Mouse (Mus musculus): ENCODE results near the gene Hps5. TPM values are rescaled to one million over a fixed set of nuclear protein-coding genes. Genes with fewer than 3 reads are reported as not detected.
A peak's percentile ranks its signal among the peaks of the same experiment; 100 is the strongest.

Hps5 gene
- total RNA-seq, 2 experiments from 2014 or later: 14.0 to 14.2 TPM

DNA sequence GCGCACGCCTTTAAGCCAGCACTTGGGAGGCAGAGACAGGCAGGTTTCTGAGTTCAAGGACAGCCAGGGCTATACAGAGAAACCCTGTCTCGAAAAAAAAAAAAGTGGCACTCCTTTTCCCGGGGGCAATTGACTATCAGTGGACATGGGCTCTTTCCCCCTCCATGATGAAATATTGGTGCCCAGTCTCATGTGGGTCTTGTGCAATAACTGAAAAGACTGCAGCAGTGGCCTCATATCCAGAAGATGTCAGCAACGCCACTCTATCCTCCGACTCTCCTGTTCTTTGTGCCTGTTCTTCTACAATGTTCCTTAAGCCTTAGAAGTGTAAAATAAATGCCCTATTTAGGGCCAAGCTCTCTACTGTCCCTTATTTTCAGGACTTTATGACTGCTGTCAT, 14.5 kb upstream of the Hps5 start:
- TF ChIP-seq CTCF (conservative IDR thresholded peaks at IDR 0.05): no peak
- DNase-seq (ENCODE audit: low spot score in 2 of 2): no peak
- H3K4me3 ChIP-seq: no peak overlapping the region
- H3K27ac ChIP-seq: no peak overlapping the region

DNA sequence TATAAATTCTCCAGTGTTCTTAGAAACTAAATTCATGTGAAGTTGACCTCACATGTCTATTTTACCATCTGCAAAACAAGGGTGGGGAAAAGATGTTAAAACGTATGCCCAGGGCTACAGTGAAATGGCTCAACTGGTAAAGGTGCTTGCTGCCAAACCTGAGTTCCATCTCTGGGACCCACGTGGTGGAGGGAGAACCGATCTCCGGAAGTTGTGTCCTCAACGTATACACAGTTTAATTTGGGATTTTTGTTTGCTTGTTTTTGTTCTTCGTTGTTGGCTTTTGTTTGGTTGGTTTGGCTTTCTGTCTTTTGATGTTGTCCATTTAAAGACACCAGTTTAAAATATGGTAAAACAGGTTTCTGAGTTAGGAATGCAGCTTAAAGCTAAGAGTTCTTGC, 915 bp upstream of the Hps5 start:
- TF ChIP-seq CTCF (conservative IDR thresholded peaks at IDR 0.05): no peak
- Histone ChIP-seq H3K27ac (0 out of 2 replicates have a peak overlapping the region, but pooled peaks have one; percentile 98), H3K4me3 (peak overlapping the region; percentile 89)
- no peak for DNase-seq (ENCODE audit: low spot score in 2 of 2)

DNA sequence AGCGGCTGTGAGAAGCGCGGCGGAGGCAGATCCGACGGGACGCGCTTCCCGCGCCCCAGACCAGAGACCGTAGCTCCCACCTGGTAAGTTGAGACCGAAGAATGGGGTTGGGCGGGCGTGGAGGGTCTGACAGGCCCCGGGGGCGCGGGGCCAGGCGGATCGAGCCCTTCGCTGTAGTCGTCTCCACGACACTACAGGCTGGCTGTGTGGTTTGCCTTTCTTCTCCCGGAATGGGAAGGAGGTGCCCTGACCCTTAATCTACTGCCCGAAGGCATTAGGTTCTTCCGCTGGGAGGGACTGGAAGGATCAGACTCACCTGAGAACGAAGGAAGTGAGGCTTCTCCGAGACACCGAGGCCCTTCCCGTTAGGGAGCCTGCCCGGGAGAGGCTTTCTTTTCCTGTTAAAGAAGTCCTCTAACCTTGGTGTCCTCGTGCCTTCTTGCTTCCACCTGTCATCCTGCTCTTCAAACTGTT, 379 bp upstream of the Hps5 start:
- Histone ChIP-seq H3K4me3 (peak overlapping the region; percentile 89), H3K27ac (peak overlapping the region; percentile 98)
- no peak for DNase-seq (ENCODE audit: low spot score in 2 of 2)
- TF ChIP-seq CTCF (conservative IDR thresholded peaks at IDR 0.05): no peak

- no peak for TF ChIP-seq CTCF (conservative IDR thresholded peaks at IDR 0.05)
- H3K4me3 ChIP-seq: no peak overlapping the region
Measured at GRCm38 (mm10) chr7:46793871-46794270, 2.0 kb downstream of the Hps5 start.

GRCm38 (mm10) chr7:46789177-46789849, 6.6 kb downstream of the Hps5 start:
- no peak overlapping the region for H3K4me3 ChIP-seq
- H3K27ac ChIP-seq: no peak overlapping the region
- no peak for TF ChIP-seq CTCF (conservative IDR thresholded peaks at IDR 0.05)
- no peak for DNase-seq (ENCODE audit: low spot score in 2 of 2)

More at GRCm38 (mm10) chr7:46793871-46794270, 2.0 kb downstream of the Hps5 start:
- H3K27ac ChIP-seq: no peak overlapping the region
- no peak for DNase-seq (ENCODE audit: low spot score in 2 of 2)

GRCm38 (mm10) chr7:46770706-46771105, 25.2 kb downstream of the Hps5 start:
- H3K4me3 ChIP-seq: no peak overlapping the region
- TF ChIP-seq CTCF (conservative IDR thresholded peaks at IDR 0.05): peak; percentile 97
- DNase-seq (ENCODE audit: low spot score in 2 of 2): peak; percentile 16 to 65

GRCm38 (mm10) chr7:46768451-46768850, 27.4 kb downstream of the Hps5 start:
- no peak for TF ChIP-seq CTCF (conservative IDR thresholded peaks at IDR 0.05)
- H3K4me3 ChIP-seq: no peak overlapping the region
- no peak for DNase-seq (ENCODE audit: low spot score in 2 of 2)
- no peak overlapping the region for H3K27ac ChIP-seq

More at GRCm38 (mm10) chr7:46770706-46771105, 25.2 kb downstream of the Hps5 start:
- no peak overlapping the region for H3K27ac ChIP-seq

DNA sequence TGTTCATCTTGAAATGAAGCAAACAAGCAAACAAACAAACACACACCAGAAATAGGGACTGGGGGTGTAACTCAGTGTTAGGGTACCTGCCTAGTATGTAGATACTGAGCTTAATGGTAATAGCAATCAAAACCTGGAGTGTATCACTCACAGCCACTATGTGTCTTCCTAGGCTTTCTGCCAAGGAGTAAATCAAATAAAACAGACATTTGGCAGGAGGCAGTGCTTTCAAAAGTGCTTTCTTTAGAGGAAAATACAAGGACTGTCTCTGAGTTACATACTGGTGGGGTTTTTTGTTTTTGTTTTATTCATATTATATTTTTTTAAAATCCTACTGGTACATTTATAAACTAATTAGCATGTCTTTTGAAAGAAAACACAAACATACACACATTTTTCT, 28.5 kb downstream of the Hps5 start:
- TF ChIP-seq CTCF (conservative IDR thresholded peaks at IDR 0.05): no peak
- no peak for DNase-seq (ENCODE audit: low spot score in 2 of 2)
- no peak overlapping the region for H3K4me3 ChIP-seq
- no peak overlapping the region for H3K27ac ChIP-seq

DNA sequence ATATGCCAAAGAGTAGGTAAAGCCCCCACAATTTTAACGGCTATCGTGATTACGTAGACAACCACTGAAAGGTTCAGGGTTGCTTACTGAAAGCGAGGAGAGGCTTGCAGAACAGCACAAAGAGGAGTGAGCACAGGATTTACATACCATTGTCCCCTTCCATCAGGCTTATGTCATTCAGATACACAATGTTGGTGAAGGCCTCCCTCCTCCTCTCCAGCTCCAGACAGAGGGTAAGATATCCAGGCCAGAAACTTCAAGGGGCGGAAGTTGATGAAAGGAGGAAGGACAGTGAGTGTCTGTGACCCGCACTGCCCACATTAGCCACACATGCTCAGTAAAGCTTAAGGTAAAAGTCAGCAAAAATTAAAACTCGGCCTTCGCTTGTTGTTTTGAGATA, 31.2 kb downstream of the Hps5 start:
- no peak for TF ChIP-seq CTCF (conservative IDR thresholded peaks at IDR 0.05)
- DNase-seq (ENCODE audit: low spot score in 2 of 2): no peak
- Histone ChIP-seq H3K4me3 (no peak overlapping the region), H3K27ac (no peak overlapping the region)

- no peak for TF ChIP-seq CTCF (conservative IDR thresholded peaks at IDR 0.05)
- H3K4me3 ChIP-seq: no peak overlapping the region
- H3K27ac ChIP-seq: no peak overlapping the region
- DNase-seq (ENCODE audit: low spot score in 2 of 2): no peak
Measured at GRCm38 (mm10) chr7:46762601-46763000, 33.3 kb downstream of the Hps5 start.

DNA sequence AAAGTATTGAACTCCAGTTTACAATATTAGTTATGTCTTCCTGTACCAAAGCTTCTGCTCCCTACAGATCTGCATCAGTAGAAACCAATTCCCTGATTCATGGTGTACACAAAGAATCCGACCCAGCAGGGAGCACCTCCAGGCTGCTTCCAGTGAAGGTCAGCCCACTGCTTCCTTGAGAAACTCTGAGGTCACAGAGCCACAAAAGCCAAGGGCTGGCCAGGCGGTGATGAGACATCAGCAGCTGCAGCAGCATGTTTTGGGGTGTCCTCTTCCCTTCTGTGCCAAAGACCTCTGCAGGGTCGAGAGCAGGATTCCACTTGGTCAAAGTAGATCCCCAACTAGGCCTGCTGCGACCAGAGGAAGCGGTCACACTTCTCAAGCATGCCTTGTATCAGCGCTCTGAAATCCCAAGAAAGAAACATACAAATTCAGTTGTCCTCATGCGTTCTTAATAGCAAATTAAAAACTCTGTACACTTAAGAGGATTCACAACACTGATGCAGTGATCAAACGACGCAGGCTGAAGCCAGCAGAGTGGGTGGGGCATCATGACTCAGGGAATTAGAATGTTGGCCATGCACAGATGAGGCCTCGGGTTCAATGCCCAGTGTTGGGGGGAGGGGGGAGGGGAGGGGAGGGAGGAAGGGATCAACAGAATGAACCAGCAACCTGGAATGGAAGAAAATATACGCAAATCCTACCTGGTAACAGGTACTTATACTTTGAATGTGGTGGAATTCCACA, 34.6 kb downstream of the Hps5 start:
- Histone ChIP-seq H3K27ac (no peak overlapping the region), H3K4me3 (no peak overlapping the region)
- TF ChIP-seq CTCF (conservative IDR thresholded peaks at IDR 0.05): no peak
- DNase-seq (ENCODE audit: low spot score in 2 of 2): no peak

DNA sequence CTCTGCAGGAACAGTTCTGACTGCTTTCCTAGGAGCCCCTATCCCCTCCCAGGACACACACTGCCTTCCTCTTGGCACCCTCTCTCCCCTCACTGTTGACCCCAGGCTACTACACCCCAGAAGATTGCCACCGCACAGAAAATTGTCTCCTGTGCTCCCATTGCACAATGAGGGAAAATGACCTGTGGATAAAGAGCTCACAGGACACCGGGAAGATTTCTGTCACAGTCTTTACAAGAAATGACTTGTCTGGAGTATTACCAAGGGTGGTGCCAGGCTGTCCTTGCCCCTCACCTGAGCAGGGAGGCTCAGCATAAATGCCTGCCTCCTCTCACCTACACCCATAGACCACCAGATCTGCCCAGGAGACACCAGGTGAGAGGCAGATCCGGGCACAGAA, 44.4 kb downstream of the Hps5 start, which contains the start of gene Saa2:
Saa2 (plus strand) TSS at position 301 of the 400 bp plus-strand sequence.
- no peak for TF ChIP-seq CTCF (conservative IDR thresholded peaks at IDR 0.05)
- DNase-seq (ENCODE audit: low spot score in 2 of 2): no peak
- H3K4me3 ChIP-seq: no peak within 1 kb of the TSS
- no peak within 1 kb of the TSS for H3K27ac ChIP-seq

DNA sequence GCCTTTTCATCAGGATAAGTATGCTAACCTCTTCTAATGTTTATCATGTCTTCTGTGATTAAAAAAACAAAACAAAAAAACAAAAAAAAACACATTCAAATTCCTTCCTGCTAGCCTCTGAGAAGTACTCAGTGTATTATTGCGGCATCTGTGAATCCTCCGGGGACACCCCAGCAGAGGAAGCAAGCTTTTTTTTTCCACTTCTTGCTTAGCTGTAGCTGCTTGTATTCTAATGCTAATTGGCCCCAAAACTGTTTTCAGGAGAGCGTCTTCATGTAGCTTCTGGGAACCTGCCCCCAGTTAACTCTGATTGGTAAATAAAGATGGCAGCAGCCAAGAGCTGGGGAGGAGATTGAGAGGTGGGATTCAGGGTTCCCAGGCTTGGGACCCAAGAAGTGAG, 47.4 kb downstream of the Hps5 start:
- H3K27ac ChIP-seq: no peak overlapping the region
- DNase-seq (ENCODE audit: low spot score in 2 of 2): no peak
- no peak overlapping the region for H3K4me3 ChIP-seq
- no peak for TF ChIP-seq CTCF (conservative IDR thresholded peaks at IDR 0.05)

All from layer of hippocampus, adult 2 months (tissue).